Mouse (Mus musculus) neural tube, embryonic 10.5 days (tissue): Measurements from ENCODE around the gene Pnpla1.
"Not testable (repeated sequence)": the region's sequence is repeated elsewhere in the genome, so short reads cannot be mapped to it uniquely, and the experiment has no call there.

Source experiments
- DNase-seq: peaks from one replicate; pipeline ENCODE4 v3.0.0-alpha.2; 2017; ENCODE audit warnings: low spot score; ENCODE audit errors: extremely low spot score

The Pnpla1 gene

GRCm38 (mm10) chr17:28841947-28842346 is 16.3 kb upstream of the Pnpla1 start:
- not testable (repeated sequence) for DNase-seq

DNA sequence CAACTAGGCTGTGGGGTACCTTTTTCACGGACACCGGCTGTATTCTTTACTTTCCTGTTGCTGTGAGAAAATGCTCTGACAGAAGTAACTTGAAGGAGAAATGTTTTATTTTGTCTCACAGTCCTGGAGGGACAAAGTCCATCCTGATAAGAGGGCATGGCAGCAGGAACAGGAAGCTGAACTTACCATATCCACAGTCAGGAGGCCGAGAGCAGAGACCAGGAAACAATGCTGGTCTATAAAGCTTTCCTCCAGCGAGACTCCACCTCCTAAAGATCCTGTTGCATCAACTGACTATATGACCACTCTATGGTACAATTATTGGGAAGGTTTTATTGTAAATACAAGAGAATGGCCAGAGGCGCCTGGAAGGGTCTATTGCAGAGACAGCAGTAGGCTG is 14.5 kb upstream of the Pnpla1 start:
- no peak for DNase-seq

- DNase-seq: no peak
These were observed 11.1 kb upstream of the Pnpla1 start for GRCm38 (mm10) chr17:28846974-28847617.

- no peak for DNase-seq
These were observed 7.7 kb upstream of the Pnpla1 start for GRCm38 (mm10) chr17:28850511-28850910.

GRCm38 (mm10) chr17:28854377-28854776 is 3.8 kb upstream of the Pnpla1 start:
- no peak for DNase-seq

- no peak for DNase-seq
These were observed 2.9 kb upstream of the Pnpla1 start for GRCm38 (mm10) chr17:28855166-28855885.

DNA sequence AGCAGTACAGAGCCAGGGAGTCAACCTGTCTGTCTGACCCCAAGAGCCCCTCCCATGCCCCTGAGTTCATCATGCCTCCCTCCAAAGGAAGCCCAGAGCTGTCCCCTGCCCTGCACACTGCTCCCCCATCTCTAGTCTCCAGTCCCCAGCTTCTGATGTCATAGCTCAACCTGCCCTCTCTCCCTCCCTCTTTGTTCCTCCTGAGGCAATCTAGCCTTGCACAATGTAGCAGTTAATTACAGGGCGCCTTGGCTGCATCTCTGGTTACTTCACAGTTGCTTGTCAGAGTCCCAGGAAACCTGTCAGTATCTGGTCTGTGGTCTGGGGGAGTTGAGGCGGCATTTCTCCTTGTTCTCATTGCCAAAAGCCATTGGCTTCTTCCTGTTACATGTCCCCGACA is 2.2 kb upstream of the Pnpla1 start:
- DNase-seq: no peak

GRCm38 (mm10) chr17:28863926-28864325 is 5.7 kb downstream of the Pnpla1 start:
- no peak for DNase-seq

DNA sequence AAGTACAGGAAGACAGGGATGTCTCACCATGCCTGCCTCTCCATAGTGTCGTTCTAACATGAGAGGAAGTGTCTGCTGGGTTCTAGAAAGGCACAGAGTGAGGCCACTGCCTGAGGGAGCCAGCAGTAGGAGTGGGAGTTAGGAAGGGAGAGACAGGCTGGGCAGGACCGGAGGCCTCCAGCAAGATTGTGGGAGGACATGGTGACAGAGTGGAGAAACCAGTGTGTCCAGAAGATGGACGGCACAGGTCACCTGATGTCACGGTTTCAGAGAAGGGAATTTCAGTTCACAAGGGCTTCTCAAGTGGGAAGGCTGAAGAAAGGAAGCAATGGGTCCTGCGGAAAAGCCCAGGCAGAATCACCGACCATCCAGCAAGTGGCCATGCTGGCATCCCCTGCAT is 6.3 kb downstream of the Pnpla1 start:
- DNase-seq: no peak

DNA sequence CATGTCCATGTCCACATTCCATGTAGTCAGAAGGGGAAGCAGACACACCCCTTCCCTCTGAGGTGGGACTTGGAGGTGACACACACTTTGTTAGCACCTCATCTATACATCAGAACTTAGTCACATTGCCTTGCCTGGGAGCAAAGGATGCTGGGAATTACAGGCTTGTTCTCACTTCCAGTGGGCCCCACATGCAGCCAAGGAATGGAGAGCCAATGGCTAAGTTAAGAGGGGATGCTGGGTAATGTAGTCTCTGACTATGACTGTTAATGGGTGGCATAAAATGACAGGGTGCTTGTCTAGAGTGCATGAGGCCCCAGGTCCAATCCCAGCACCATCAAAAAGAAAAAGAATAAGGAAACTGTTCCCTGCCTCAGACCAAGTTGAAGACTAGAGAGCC is 8.7 kb downstream of the Pnpla1 start:
- no peak for DNase-seq

- DNase-seq: no peak
These were observed 9.2 kb downstream of the Pnpla1 start for GRCm38 (mm10) chr17:28867381-28867780.

DNA sequence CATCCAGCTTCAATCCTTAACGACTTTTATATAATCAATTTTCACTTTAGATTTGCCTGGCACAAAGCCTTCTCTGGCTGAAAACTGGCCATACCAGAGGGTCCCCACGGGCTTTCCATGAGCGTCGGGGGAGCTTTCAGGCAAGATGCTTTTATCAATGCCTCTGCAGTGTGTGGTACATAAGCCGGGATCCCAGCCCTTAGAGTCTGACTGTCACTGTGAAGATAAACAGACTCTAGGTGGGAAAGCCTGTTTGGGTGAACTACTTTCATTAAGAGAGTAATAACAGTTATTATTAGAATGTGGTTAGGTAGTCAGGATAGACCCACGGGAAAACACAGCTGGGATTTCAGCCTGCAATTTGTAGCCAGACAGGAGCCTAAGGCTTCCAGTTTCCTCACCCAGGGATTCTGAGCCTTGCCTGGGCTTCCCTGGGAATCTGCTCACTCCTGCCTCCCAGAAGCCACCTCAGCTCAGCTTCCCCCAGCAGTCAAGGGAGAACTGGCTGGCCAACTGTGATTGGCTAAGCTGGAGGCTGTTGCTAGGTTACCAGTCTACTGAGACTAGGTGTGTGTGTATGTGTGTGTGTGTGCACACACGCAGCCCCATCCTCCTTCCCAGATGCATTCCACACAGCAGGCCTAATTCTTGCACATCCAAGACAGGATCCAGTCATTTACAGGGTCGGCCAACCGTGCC is 11.3 kb downstream of the Pnpla1 start:
- DNase-seq: no peak

DNA sequence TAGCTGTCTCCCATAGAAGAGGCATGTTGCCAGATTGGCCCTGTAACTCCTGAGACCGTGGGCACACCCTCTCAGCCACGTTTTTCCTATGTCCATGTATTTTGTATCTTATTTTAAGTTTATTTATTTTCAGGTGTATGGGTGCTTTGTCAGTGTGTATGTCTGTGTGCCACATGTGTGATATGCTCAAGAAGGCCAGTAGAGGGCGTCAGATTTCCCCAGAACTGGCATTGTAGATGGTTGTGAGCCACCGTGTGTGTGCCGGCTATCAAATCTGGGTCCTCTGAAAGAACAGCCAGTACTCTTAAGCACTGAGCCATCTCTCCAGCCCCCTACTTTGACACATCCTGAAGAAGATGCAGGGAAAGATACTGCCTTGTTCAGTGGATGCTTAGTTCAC is 12.2 kb downstream of the Pnpla1 start:
- DNase-seq: no peak

GRCm38 (mm10) chr17:28871831-28872230 is 13.6 kb downstream of the Pnpla1 start:
- no peak for DNase-seq

DNA sequence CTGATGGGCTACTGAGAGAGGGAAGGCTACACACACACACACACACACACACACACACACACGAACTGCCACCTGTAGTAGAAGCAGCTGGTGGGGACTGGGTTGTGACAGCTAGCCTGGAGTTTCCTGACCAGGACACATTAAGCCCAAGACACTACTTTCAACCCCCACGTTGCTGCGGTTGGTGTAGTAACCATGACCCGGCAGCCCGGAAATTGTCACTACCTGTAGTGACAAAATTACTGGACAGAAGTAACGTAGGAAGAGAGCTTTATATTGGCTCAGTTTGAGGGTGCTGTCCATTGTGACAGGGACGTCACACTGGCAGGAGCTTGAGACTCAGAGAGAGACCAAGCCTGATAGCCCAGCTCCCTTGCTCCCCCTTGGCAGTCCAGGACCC is 14.1 kb downstream of the Pnpla1 start:
- no peak for DNase-seq

GRCm38 (mm10) chr17:28874216-28874615 is 16.0 kb downstream of the Pnpla1 start:
- no peak for DNase-seq

DNA sequence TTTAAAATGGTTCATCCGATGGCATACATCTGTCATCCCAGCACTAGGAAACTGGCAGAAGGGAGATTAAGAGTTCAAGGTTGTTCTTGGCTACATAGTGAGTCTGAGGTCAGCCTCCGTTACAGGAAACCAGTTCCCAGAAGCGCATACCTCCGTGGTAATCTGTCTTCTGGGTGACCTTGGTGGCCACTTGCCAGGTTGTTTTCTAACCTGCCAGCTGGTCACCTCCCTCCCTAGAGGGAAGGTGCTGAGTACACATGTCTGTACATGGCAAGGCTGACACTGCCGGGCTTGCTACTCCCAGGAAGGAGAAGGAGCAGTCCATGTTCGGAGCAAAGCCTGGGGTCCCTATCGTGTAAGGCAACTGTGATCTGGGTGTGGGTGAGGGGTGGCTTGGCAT is 16.6 kb downstream of the Pnpla1 start:
- no peak for DNase-seq

DNA sequence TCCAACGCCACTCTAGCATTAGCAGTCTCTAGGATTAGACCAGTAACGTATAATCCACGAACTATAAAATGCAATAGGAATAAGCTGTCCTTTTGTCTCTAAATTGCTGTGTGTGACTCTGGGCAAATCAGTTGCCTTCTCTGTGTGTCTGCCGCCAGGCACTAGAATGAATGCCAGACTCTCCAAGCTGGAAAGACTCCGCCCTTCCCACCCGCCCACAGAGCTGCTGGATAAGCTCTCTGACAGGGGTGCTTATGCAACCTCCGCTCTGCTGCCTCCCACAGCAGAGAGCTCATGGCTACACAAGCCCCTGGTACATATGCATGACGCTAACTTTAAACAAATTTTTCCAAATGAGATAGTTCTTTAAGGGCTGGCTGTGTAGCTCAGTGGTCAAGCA is 17.1 kb downstream of the Pnpla1 start:
- DNase-seq: no peak

DNA sequence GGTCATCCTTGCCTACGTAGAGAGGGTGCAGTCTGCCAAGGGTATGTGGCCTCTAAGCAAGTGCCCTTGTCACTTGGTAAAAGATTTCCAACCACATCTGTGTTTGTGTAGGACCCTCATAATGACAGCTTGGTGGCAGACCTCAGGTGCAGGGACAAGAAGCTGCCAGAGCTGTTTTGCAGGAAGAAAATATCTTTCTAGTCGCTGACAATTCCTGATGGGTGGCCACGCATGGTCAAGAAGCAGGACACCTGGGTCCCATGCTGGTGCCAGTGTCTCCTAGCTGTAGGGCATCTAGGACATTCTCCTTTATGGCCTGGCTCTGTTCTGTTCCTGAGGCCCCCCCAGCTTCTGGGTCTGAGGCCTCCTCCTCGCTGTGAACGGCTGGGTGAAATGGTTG is 18.1 kb downstream of the Pnpla1 start:
- no peak for DNase-seq

GRCm38 (mm10) chr17:28876821-28877220 is 18.6 kb downstream of the Pnpla1 start:
- DNase-seq: peak; percentile 39

DNA sequence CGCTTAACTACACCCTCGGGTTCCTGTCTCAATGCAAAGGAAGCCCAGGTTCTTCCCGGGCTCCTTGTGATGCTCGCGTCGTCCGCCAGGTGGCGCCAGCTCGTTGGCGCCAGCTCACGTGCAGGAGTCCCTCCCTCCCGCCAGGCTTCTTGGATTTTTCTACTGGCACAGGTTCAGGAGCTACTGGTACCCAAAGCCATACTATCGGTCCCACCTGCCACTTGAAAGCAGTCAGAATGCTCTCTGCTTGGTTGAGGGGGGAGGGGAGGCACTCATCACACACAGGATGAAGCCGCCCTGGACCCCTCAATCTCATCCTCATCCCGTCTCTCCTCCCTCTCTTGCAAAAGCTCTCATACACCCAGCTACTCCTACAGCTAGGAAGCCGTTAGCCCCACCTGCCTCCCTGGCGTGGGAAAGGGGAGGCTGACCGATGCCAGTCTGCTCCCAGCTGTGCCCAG is 21.8 kb downstream of the Pnpla1 start:
- DNase-seq: peak; percentile 86

GRCm38 (mm10) chr17:28882316-28882715 is 24.1 kb downstream of the Pnpla1 start:
- peak; percentile 62 for DNase-seq
